Mouse (Mus musculus): Measurements from ENCODE around the gene Il17d.

DNA sequence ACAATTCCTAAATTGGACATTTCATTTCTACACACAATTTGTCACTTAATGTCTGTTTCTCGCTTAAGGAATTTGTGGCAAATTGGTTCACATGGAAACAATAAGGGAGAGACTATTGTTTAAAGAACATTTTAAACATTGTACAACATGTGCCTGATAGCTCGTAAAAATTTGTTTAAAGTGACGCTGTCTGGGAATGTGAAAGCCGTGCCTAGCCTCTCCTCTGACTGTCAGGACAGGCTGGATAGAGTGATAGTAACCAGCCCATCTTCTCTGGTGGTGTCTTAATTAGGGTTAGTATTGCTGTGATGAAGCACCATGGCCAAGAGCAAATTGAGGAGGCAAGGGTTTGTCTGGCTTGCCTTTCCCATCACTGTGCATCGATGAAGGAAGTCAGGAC lies 22.5 kb downstream of the Il17d start:
- TF ChIP-seq POLR2A (IDR thresholded peaks at IDR 0.05; ENCODE audit: borderline replicate concordance, extremely low read depth, insufficient read depth, insufficient read length, poor library complexity, severe bottlenecking) (no peak), CTCF (IDR thresholded peaks at IDR 0.05; ENCODE audit: borderline replicate concordance, extremely low read depth, insufficient read depth, insufficient read length) (no peak)

Data from brain, embryonic 14.5 days (tissue).